Mouse (Mus musculus) thymus, postnatal 14 days (tissue): ENCODE measurements around the gene Tmem161a.

ENCODE experiments used
- DNase-seq: peaks from one replicate; pipeline ENCODE4 v3.0.0; 2021

Tmem161a gene

DNA sequence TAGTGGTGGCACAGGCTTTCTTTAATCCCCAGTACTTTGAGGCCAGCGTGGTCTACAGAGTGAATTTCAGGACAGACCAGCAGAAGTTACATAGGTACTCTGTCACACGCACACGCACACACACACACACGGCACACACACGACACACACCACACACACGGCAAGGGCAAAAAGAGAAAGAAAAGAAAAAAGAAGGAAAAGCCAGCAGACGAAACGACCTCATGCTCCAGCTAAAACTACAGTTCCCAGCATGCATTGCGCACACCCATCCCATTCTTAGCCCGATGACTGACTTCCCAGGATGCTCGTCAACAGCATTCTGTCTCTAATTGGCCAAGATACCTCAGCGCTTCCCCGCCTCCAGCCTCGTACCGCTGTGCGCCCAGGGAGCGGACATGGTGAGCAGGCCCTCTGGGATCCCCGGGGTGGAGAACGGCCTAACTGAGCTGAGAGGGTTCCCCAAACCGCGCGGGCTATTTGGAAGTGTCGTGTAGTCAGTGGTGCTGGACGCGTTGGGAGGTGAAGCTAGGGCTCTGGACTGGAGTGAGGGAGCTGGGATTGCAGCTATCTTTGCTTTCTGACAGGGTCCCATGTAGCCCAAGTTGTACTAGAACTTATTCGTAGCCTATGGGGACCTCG is at the start of gene Tmem161a:
Gene Tmem161a (plus strand): TSS at position 314 of the 639 bp plus-strand sequence.
- DNase-seq = peak; percentile 91

DNA sequence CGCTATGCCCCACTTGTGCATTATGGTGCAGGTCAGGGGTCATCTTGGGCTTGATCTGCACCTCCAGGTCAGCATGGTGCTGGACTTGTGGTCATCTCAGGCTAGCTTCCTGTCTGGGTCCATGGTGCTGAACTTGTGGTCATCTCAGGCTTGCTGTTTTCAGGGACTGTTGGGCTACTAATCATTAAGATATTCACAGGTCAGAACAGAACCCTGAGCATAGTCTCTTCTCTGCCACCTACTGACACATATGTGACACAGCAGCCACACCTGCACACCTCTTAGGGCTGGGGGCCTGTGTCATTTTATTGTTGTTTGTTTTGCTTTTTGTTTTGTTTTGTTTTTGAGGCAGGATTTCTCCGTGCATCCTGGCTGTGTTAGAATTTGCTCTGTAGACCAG is 49.3 kb upstream of the Tmem161a start:
- no peak for DNase-seq

GRCm38 (mm10) chr8:70124992-70125391 is 47.2 kb upstream of the Tmem161a start:
- no peak for DNase-seq

DNA sequence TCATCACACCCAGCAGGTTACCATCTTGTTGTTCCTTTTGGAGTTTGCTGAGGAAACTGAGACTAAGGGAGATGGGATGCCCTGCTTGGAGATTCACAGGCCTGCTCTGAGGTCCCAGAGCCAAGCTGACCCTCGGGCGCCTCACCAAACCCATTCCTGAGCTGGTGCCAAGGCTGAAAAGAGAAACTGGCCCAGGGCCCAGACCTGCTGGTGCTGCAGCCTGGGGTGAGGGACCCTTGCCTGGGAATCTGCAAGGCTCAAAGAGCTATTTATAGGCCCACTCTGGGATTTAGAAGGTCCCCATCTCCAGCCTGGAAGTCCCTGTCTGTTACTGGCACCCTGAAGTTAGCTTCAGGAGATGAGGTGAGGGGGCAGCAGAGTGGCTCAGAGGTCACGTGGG is 43.7 kb upstream of the Tmem161a start:
- DNase-seq = no peak

- no peak for DNase-seq
Observed at GRCm38 (mm10) chr8:70129309-70129952, 42.7 kb upstream of the Tmem161a start.

- DNase-seq = no peak
Observed at GRCm38 (mm10) chr8:70130066-70130465, 42.1 kb upstream of the Tmem161a start.

DNA sequence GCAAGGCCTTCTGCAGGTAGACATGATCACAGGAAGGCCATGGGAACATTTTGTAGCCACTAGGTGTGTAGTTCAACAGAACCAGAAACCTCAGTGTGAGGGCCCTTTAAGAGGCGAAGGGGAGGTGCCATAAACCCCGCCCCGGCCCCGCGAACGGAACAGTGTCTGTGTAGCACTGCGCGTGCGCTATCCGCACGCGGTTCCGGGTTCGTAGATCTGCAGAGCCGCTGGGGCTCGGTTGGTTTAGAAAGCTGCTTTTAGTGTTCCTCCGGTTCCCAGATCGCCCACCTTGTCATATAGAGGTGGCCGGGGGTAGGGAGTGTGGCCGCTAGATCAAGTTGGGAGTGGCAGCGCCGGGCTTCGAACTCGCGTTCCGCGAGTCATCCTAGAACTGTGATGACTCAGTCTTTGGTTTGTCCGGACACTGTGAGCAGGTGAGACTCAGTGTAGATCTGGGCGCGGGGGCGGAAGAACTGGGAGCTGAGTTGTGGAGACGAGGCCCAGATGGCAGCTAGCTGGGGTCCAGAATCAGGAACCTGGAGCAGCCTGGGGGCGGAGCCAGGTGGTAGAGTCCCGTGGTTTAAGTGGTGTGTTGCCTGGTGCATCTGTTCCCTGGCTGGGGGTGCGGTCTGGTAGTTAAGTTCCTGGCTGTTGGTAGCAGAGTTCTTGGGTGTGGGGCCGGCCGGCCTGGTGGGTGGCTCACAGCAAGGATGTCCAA is 40.8 kb upstream of the Tmem161a start, which contains the start of gene Nr2c2ap:
Gene Nr2c2ap (plus strand): TSS at position 168 of the 718 bp plus-strand sequence.
- peak; percentile 89 for DNase-seq

GRCm38 (mm10) chr8:70134086-70134485 is 38.1 kb upstream of the Tmem161a start:
- DNase-seq = no peak

DNA sequence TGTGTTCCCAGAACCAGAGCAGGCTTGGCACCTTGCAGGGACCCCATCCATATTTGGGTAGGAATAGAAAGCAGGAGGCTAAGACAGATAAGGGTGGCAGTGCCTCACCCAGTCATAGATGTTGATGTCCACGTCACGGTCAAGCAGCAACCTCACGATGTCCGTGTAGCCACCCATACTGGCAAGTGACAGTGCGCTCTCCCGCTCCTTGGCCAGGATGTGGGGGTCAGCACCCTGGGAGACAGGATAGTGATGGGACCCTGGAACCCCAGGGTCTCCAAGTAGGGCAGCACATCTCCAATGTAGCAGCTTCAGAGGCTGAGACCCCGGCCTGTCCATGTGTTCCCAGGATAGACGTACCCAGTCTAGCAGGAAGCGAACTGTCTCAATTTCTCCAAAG is 37.2 kb upstream of the Tmem161a start:
- DNase-seq = no peak

DNA sequence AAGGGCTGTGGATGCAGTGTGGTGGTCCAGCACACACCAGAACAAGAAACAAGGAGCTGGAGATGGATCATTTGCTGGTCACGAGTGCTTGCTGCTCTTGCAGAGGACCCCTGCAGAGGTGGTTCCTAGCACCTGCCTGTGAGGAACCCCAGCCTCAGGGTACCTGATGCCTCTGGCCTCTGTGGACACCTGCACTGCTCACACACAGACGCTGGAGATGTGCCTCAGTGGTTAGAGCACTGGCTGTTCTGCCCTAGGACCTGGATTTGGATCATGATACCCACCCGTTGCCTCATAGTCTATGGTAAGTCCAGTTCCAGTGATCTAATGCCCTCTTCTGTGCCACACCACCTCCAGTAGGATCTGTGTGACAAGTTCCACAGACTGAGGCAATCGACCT is 35.6 kb upstream of the Tmem161a start:
- no peak for DNase-seq

DNA sequence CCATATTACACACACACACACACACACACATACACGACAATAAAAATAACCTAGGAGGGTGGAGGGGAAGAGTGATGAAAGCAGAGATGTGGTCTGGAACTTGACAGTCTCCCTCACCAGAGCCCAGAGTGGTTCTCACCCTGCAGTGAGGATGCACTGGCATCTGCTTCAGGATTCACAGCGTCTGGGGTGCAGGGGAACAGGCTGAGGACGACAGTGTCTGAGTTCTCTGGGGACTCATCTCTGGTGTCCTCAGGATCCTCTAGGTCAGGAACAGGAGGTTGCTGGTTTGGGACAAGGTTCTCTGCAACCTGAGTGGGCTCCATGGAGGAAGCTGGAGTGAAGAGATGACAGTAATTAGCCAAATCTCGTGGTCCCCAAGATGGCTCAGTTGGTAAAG is 34.3 kb upstream of the Tmem161a start:
- DNase-seq = no peak

DNA sequence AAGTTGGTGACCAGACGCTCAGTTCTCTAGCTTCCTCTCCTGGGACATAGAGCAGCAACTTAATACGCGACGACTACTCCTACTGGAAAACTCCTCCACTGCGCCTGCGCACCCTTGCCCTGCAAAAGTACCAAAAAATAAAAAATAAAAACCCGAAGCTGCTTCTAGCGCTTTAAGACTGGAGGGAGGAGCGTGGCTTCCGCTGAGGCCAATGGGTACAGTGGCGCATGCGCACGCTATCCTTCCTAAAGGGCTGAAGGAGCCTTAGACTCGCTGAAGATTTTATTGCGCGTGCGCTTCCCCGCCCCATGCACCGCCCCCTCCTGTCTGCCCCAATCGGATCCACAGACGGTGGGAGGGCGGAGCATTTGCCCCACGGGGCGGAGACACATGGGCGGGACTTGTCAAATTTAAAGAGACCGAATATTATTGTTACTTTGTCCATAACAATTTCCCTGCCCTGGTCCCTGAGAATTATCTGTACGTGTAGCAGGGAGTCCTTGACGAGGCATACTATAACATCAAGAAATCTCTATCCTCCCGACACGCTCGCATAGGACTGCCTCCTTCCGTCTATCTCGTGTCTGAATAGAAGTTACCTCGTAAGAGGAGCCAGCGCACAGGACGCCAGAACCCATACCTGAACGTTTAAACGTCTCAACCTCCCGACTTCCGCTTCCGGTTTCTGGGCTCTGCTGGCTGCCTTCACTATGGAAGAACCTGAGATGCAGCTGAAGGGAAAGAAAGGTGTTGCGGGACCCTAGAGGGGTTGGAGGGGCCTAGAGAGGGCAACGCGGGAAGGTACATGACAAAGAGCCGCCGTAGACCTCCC is 32.9 kb upstream of the Tmem161a start, which contains the start of the genes Rfxank, Borcs8 and Mef2b:
Gene Rfxank (minus strand): TSS at position 129 of the 832 bp plus-strand sequence.
Gene Borcs8 (plus strand): TSS at position 474 of the 832 bp plus-strand sequence.
Gene Mef2b (plus strand): TSS at position 686 of the 832 bp plus-strand sequence.
- DNase-seq = peak; percentile 100

DNA sequence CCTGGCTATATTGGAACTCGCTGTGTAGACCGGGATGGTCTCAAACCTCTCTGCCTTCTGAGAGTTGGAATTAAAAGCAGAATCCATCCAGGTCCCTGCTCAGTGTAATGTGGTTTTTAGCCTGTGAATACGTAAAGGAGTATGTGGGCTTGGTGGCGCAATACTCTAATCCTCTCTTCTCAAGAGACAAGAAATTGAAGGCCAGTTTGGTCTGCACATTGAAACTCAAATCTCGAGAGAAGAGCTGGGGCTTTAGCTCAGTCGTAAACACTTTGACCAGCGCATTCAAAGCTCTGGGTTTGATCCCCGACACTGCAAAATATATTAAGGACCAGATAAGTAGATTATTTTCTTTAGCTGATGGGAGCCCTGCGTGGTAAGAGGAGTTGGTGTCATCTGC is 32.2 kb upstream of the Tmem161a start:
- no peak for DNase-seq

DNA sequence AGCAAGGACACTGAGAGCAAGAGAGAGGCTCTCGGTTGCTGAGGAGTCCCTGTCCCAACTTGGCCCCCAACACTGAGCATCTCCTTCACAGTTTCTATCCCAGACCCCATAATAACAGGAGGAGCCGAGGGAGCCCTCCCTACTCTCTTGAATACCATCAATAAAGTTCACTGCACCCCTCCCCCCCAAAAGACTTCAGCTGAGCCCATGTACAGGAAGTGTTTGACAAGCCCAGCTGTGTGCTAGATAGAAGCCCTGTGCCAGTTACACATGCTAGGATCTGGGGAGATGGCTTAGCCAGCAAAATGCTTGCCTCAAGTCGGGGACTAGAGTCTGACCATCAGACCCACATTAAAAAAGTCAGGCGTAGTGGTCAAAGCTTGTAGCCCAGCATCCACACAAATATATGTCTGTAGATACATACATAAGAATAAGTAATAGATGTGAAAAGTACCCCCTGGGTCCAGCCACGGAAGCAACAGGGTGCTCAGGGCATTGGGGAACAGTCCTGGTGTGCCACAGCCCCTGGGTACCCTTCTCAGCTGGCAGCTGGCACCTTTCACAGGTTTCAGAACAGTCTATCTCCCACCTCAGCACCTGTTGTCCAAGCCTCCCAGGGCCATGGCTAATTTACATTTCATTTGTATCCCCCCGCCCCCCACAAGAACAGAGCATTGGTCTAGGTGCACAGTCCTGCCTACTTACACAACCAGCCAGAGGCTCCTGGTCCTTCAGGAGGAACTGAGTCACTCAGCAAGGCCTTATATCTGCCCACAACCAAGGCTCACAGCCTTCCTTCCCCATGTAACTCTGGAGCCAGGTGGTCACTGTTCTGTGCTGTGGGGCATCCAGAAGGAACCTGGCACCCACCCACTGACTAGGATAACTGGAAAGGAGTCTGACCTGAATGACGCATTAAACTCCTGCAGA is 24.2 kb upstream of the Tmem161a start:
- peak; percentile 75 for DNase-seq

DNA sequence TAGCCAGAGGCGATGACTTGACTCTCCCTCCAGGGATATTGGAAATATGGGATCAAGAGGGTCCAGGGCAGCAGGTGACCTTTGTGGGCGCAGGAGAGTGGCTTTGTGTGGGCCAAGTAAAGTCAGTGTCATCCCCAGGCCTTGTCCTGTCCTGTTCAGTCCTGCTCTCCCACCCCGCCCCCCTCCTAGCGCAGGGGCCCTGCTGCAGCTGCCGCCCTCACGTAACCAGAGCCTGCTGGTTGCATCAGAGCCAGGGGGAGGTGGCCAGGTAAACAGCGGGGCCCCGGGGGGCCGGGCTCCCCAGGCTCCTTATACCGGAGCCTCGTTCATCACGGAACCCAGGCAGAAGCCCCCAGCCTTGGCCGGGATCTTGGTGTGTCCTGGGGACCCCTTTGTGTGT is 22.0 kb upstream of the Tmem161a start:
- DNase-seq = no peak

DNA sequence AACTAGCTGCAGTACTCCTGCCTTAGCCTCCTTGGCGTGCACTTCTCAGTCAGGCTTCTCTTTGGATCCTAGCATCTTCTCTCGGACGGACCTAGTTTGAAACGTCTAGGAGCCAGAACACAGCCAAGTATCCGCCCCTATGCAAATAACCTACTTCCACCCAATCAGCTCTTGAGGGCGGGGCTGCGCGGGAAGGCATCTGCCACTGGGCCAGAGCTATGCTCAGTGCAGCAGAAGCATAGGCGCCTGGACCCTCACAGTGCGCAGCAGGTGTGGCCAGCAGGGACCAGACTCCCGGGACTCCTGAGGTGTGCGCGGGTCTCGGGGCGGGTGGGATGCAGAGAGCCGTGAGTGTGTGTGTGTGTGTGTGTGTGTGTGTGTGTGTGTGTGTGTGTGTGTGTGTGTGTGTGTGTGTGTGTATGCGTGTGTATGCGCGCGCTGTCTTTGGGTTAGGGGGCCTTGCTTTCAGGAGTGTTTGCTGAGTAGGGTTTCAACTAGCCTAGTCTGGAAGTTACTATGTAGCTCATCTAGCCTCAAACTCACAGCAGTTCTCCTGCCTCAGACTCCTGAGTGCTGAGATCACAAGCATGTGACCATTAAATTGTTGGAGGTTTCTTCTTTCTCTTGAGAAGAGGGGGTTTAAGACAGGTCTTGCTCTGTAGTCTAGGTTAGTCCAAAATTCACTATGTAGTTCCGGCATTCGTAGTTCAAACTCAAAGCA is 19.5 kb upstream of the Tmem161a start:
- DNase-seq = peak; percentile 88

GRCm38 (mm10) chr8:70157240-70157800 is 14.8 kb upstream of the Tmem161a start:
- no peak for DNase-seq

GRCm38 (mm10) chr8:70158069-70158853 is 13.9 kb upstream of the Tmem161a start:
- peak; percentile 91 for DNase-seq

GRCm38 (mm10) chr8:70159211-70159610 is 12.9 kb upstream of the Tmem161a start:
- DNase-seq = no peak

DNA sequence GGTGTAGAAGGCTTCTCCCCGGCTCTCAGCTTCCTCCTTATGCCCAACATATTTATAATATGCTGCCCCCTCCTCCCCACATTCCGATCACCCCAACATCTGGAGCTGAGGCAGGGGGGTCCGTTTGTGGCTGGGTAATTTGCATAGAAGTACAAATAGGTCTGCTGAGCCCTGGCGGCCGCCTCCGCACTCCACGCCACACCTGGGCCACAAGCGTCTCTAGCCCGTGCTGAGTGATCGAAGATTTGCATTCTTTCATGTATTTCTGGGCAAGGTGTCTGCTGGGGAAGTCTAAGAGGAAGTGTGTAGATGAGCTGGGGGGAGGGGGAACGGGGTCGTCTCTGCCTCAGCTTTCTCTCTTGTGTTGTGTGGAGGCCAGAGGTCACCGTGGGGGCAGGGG is 12.1 kb upstream of the Tmem161a start:
- DNase-seq = peak; percentile 62
